Mouse (Mus musculus) kidney, embryonic 16.5 days (tissue): Measurements from ENCODE around the gene Pigl. TPM values are rescaled to one million over a fixed set of nuclear protein-coding genes. Genes with fewer than 3 reads are reported as not detected.
A peak's percentile ranks its signal among the peaks of the same experiment; 100 is the strongest.

Experiments
- ATAC-seq: fragments of 200-750 bp; cut with Nextera tagmentation; 2 replicates; pipeline ENCODE4 v1.8.0; 2017; ENCODE audit warnings: moderate TSS enrichment; ENCODE audit not compliant: low FRiP score, low TSS enrichment
- H3K27ac ChIP-seq: fragments of 300-500 bp; sonication (generic); 2 replicates; pipeline ENCODE4 v1.5.1; 2014; ENCODE audit warnings: low read length
- H3K27me3 ChIP-seq: fragments of 300-500 bp; sonication (generic); 2 replicates; pipeline ENCODE4 v1.6.1; 2014; ENCODE audit warnings: low read length, control low read depth, mixed read lengths; ENCODE audit not compliant: insufficient read depth
- H3K36me3 ChIP-seq: fragments of 300-500 bp; sonication (generic); 2 replicates; pipeline ENCODE4 v1.6.1; 2014; ENCODE audit warnings: low read length, control low read depth, mixed read lengths; ENCODE audit not compliant: insufficient read depth
- H3K4me1 ChIP-seq: fragments of 300-500 bp; sonication (generic); 2 replicates; pipeline ENCODE4 v1.6.1; 2014; ENCODE audit warnings: low read length, control low read depth, mixed read lengths; ENCODE audit not compliant: insufficient read depth
- H3K4me2 ChIP-seq: fragments of 300-500 bp; sonication (generic); replicated peaks from 2 replicates; pipeline ENCODE4 v1.6.1; 2014; ENCODE audit warnings: low read depth, low read length
- H3K4me3 ChIP-seq: fragments of 300-500 bp; sonication (generic); 2 replicates; pipeline ENCODE4 v1.5.1; 2014; ENCODE audit warnings: mild to moderate bottlenecking, low read length
- H3K9ac ChIP-seq: fragments of 300-500 bp; sonication (generic); replicated peaks from 2 replicates; pipeline ENCODE4 v1.6.1; 2014; ENCODE audit warnings: low read length
- H3K9me3 ChIP-seq: fragments of 300-500 bp; sonication (generic); 2 replicates; pipeline ENCODE4 v1.6.1; 2016; ENCODE audit warnings: low read length, control low read depth
- WGBS: fragments of 180-500 bp; shearing (Covaris S2); extraction: QIAGEN DNeasy Blood & Tissue Kit; methylation state at CpG from one replicate; pipeline ENCODE4 v1.1.7; 2014; 5-methylcytosine and 5-hydroxymethylcytosine counted together
- polyA plus RNA-seq: library from polyadenylated mRNA; unstranded; fragments of >200 nt; fragmentation: Nextera tagmentation; extraction: Ambion mirVana; gene quantifications from 2 replicates; pipeline ENCODE4 v1.2.1, GENCODE M21; 2015

The Pigl gene
- polyA plus RNA-seq, 1 experiment from 2014 or later = 10.9 TPM

DNA sequence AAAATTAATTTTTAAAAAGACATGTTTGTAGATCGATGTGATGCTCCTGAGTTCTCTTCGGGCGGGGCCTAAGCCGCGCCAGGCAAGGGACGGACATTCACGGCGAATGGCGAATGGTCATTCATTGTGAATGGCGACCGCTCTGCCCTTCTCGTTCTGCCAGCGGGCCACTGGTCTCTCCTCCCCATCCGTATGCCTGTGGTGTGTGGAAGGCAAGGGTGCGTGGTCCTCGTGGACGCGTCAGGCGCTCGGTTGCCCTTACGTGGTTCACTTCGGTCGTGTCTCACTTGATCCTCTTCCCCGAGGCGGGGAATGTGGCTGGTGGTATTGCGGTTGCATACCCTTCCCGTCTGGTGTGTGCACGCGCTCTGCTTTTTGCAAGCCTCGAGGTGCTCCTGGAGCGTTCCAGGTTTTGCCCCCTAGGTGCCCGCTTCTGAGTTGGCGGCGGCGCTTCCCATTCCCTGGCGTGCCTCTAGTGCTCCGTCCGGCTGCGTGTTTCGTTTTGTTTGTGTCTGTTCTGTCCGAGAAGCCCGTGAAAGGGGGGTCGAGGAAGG, 102.3 kb downstream of the Pigl start:
- peak overlapping the region; percentile 51 for H3K9ac ChIP-seq
- no peaks in the 10 kb centered on the region for H3K27me3 ChIP-seq
- peak overlapping the region; percentile 42 for H3K4me3 ChIP-seq
- WGBS = 33% methylated on average over 43 of the region's 43 CpGs
- no peak overlapping the region for H3K27ac ChIP-seq
- no peaks in the 10 kb centered on the region for H3K36me3 ChIP-seq
- no peaks in the 10 kb centered on the region for H3K9me3 ChIP-seq
- peaks cover 10% of the 10 kb centered on the region; the same call in 1 of the 2 replicates for H3K4me1 ChIP-seq
- H3K4me2 ChIP-seq = peak overlapping the region; percentile 64
- no peak for ATAC-seq

GRCm38 (mm10) chr11:62563590-62563989, 105.3 kb downstream of the Pigl start:
- no peaks in the 10 kb centered on the region for H3K36me3 ChIP-seq
- H3K27me3 ChIP-seq = no peaks in the 10 kb centered on the region
- H3K9me3 ChIP-seq = no peaks in the 10 kb centered on the region
- no peak overlapping the region for H3K4me2 ChIP-seq
- ATAC-seq = no peak
- peaks cover 10% of the 10 kb centered on the region; the same call in 1 of the 2 replicates for H3K4me1 ChIP-seq
- H3K27ac ChIP-seq = no peak overlapping the region
- no peak overlapping the region for H3K4me3 ChIP-seq
- WGBS = 88% methylated on average over 2 of the region's 2 CpGs
- H3K9ac ChIP-seq = no peak overlapping the region

Other genes starting within 250 kb of the Pigl start
- gene Adora2b, start 209.5 kb upstream of the Pigl start, polyA plus RNA-seq = 4.4 and 6.0 TPM in 2 replicates
- gene Zswim7, start 177.1 kb upstream of the Pigl start, polyA plus RNA-seq = 23.0 and 24.3 TPM in 2 replicates
- 17.2 and 19.8 TPM in 2 replicates for gene Ttc19, start 177.0 kb upstream of the Pigl start, polyA plus RNA-seq
- 63.2 and 102 TPM in 2 replicates for gene Ncor1, start 81 bp downstream of the Pigl start, polyA plus RNA-seq
- gene Cenpv, start 80.8 kb downstream of the Pigl start, polyA plus RNA-seq = 7.6 and 17.7 TPM in 2 replicates
- gene Ubb, start 92.7 kb downstream of the Pigl start, polyA plus RNA-seq = 3,284 and 3,391 TPM in 2 replicates
- gene Trpv2, start 116.0 kb downstream of the Pigl start, polyA plus RNA-seq = 4.6 and 6.6 TPM in 2 replicates
- gene Lrrc75a, start 190.1 kb downstream of the Pigl start, polyA plus RNA-seq = 13.8 and 15.6 TPM in 2 replicates
- gene Mmgt2, start 190.2 kb downstream of the Pigl start, polyA plus RNA-seq = 66.2 and 68.1 TPM in 2 replicates